Mouse (Mus musculus): ENCODE data around the gene Tmem126b.
A peak's percentile ranks its signal among the peaks of the same experiment; 100 is the strongest.

Gene Tmem126b

GRCm38 (mm10) chr7:90475793-90476312 lies at the start of gene Tmem126b:
TSS of gene Tmem126b (minus strand) at chr7:90476001.
- peak; percentile 100 for DNase-seq

DNA sequence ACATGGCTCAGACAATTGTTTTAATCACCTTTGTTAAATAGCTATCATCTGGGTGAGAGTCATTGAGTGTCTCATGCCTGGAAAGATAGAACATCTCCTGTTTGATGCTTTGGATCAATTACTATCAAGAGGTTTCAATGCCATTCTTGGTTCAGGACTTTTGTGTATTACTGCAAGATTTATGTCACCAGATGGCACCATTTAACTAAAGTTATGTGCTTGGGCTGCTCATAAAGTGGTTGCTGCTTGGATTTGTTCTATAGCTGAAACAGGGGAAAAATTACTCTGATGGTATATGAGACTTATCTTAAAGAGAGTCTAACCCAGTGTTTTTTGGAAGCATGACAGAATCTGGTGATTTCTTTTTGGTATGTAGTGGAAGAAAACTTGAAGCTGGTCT lies 36.5 kb upstream of the Tmem126b start:
- DNase-seq, result no peak

DNA sequence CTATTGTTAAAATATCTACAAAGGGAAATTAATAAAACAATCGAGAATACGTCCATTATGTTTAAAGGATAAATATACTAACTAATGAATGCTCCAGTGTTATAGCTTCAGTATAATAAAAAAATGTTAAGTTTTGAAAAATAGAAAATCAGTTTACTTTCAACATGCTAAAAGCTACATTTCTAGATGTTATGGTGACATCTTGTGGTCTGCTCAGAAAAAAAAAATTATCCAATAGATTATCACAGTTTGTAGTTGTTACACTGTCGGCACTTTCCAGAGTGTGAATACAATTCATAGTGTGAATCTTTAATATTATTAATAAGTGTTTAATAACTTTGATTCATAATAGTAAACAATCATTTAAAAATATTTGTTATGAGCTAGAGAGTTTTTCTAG lies 32.3 kb upstream of the Tmem126b start:
- no peak for DNase-seq

GRCm38 (mm10) chr7:90482607-90483006 lies 6.8 kb upstream of the Tmem126b start:
- DNase-seq, result no peak

DNA sequence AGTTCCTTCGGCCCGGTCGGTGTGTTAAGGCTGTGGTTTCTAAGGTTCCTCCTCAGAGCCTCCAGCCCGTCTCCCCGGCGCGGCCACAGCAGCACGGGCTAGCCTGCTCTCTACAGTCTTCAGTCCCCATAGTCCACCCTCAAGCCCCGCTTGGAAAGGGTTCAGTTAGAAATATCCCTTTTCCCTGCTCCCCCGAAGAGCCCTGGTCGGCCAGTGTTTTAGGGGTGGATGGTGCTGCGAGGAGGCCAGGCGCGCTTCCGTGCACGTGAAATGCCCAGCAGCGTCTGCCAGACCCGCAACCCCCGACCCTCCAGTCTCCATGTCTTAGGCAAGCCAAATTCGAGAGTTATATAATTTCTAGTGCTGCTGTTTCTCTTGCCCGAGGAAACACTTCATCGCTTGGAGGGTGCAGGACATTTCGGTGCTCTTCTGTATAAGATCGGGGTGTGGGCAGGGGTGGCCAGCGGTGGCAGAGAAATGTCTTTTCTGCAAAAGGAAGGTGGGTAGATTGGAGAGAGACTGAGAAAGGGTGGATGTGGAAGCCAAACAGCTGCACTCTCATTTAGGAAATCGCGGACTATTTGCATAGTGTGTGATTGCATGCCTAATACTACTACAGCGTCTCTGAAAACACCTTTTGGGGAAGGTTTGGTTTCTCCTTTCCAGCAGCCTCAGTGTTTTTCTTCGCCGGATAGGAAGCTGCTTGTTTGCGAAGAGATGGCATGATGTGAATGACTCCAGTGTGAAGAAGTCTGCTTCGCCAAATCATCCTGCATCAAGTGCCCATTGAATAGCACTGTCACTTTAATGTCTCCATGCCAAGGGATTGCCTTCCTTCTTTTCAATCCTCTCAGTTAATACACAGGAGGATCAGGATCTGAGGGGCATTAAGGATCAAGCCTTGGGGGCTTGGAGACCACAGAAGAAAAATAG lies 778 bp upstream of the Tmem126b start, which contains the start of gene Dlg2:
Dlg2 (plus strand) TSS at position 360 of the 933 bp plus-strand sequence.
- DNase-seq, result peak in 1 of 2 experiments; percentile 25

- no peak for DNase-seq
Observed at GRCm38 (mm10) chr7:90473511-90473910, 2.3 kb downstream of the Tmem126b start.

- DNase-seq, result no peak
Observed at GRCm38 (mm10) chr7:90461441-90461840, 14.4 kb downstream of the Tmem126b start.

- peak; percentile 59 to 61 for DNase-seq
Observed at GRCm38 (mm10) chr7:90460930-90461329, 14.9 kb downstream of the Tmem126b start.

GRCm38 (mm10) chr7:90460330-90460729 lies 15.5 kb downstream of the Tmem126b start:
- DNase-seq, result no peak

- DNase-seq, result no peak
Observed at GRCm38 (mm10) chr7:90457517-90457916, 18.3 kb downstream of the Tmem126b start.

GRCm38 (mm10) chr7:90456845-90457468 lies 18.8 kb downstream of the Tmem126b start, which contains the start of gene Tmem126a:
TSS of gene Tmem126a (minus strand) at chr7:90457229.
- peak; percentile 73 to 78 for DNase-seq

DNA sequence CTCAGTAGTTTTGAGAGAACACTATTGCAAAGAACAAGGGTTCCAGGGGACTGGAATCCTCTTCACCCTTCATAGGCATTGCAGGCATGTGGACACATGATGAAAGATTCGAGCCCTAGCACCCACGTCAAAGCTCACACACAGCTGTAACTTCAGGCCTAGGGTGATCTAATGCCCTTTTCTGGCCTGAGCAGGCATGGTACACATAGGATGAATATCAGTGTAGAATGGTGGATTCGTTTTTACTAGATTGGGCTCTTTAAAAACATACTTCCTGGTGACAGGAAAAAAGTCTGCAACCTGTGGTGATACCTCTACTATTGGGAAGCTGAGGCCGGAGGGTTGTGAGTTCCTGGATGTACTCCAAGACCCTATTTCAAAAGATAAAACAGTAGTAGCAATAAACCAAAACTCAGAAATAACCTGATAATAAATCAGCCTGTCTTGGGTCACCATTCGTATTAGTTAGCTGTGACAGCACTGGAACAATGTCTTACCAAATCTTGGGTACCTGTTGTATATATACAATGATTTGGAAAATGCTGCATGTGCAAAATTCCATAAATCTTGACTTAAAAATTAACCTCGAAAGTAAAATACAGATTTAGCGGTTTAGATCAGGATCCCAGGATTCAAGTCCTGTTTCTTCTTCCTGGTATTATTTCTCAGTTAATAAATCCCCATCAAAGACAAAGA lies 19.5 kb downstream of the Tmem126b start:
- DNase-seq, result no peak

DNA sequence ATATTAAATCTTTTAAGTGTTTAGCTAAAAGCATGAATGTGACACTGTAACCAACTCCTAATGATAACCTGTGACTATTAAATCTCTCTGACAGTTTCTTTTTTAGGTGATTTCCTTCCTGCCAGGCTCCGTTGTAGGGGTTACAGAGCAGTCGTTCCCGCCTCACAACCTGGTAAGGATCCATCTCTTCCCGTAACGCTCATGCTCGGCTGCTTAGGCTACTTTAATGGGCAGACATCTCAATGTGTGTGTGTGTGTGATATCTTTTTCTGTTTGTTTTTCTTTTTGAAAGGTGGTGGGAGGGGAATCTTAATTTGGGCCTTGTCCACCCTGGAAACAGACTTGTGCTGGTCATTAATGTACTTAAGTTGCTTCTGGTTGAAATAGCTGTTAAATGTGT lies 31.6 kb downstream of the Tmem126b start:
- no peak for DNase-seq

- DNase-seq, result peak; percentile 79 to 80
Observed at GRCm38 (mm10) chr7:90443101-90444091, 32.4 kb downstream of the Tmem126b start.

GRCm38 (mm10) chr7:90442518-90443080 lies 33.2 kb downstream of the Tmem126b start, which contains the start of gene Crebzf:
TSS of gene Crebzf (plus strand) at chr7:90442729.
- peak; percentile 95 for DNase-seq

DNA sequence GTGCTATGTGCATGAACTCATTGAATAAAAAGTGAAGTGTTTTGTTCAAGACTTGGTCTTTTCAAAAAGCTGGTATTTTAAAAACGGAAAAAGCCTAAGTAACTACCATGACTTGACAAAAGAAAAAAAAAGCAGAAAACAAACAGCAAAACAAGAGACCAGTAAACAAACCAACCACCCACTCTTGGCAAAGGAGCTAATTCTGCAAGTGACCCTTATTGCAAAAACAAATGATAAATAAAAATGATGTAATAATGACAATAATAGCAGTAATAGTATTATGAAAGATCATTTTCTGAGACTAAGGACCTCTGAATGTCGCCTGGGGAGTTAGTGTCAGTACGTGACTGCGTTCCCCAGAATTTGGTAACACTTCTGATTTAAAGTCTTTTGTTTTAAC lies 33.7 kb downstream of the Tmem126b start:
- DNase-seq, result peak in 1 of 2 experiments; percentile 24

DNA sequence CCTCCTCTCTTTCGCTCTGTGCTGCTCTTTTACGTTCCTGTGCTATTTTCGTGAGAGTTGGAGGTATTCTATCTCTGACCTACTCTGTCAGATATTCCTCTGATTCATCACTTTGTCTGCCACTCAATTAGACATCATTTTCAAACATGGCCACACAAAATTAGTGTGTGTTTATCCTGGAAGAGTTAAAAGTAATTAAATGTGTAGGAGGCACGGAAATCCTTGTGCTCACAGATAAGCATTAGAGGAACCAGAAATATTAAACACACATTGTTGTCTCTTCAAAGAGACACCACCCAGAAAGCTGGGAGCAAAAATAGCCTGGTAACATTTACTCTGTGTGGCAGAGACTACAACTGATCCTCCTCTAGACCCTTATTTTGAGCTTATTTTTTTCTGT lies 35.8 kb downstream of the Tmem126b start:
- no peak for DNase-seq

GRCm38 (mm10) chr7:90432221-90432620 lies 43.6 kb downstream of the Tmem126b start:
- DNase-seq, result no peak

- no peak for DNase-seq
Observed at GRCm38 (mm10) chr7:90427006-90427405, 48.8 kb downstream of the Tmem126b start.

- peak; percentile 40 to 44 for DNase-seq
Observed at GRCm38 (mm10) chr7:90426020-90427001, 49.5 kb downstream of the Tmem126b start, which contains the start of gene Ccdc89. TSS of gene Ccdc89 (plus strand) at chr7:90426577.

Measured in B cell, adult 2 months (primary cell).